Mouse (Mus musculus) CD4-positive helper T cell, adult 2 months (primary cell): ENCODE data around the gene Gpx2.

ENCODE experiments used
- DNase-seq: peaks from one replicate; pipeline ENCODE4 v3.0.0-alpha.2; 2012; ENCODE audit warnings: low read depth, missing footprints, low spot score

Gpx2 gene

DNA sequence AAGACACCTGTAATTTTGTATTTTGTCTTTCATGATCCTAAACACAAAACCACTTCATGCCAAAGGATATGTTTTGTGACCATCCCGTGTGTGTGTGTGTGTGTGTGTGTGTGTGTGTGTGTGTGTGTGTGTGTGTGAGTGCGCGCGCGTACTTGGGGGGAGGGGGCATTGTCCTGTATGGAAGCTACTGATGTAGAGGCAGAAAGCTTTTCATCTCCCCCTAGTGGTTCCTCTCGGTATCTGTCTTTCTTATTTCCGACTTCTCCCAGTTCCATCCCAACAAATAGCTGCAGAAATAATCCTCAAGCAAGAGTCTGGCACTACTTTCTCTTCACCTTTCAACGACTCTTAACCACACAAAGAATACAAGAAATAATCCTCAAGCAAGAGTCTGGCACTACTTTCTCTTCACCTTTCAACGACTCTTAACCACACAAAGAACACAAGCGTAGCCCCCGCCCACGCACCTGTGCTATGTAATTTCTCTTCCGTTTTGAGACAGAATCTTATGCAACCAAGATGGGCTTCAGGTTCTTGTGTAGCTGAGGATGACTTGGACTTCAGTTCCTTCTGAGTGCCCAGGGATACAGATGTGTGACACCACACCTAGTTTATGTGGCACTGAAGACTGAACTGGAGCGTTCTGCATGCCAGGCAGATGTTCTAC is 42.6 kb downstream of the Gpx2 start:
- DNase-seq: peak; percentile 87

DNA sequence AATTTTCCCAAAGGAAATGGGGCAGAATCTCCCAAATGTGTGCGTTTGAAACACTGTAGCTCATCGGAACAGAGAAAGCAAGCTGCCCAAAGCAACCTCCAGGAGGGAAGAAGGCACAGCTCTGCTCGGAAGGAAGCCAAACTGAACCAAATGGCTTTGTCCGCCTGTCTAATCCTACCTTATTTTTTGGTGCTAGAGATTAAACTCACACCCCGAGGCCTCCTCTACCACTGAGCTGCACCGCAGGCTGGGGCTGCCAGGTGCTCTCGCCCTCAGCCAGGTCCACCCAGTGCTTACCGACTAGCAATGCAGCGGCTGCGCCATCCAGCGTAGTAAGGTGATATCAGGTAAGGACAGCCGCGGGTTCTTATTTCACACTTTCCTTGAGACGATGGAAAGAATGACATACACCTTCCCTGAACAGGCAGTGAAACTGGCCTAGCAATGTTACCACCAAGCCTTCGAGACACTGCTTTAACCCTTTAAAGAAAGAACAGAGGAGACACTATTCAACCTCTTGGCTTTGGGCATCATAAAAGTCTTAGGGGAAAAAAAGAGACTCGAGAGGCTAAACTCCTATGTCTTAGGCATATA is 44.4 kb downstream of the Gpx2 start:
- no peak for DNase-seq
